ENCODE assay signal across 34 mouse cellular contexts in genomic region chr8:89759531-89759930, GRCm38 (mm10).
"Had no signal": no experiment of that assay in that cellular context is flagged by ENCODE, and none has a peak within 500 bp of the region (broad histone marks: within the 10 kb centered on the region; RNA-seq: fewer than 3 reads in every experiment).

No protein-coding gene starts in this region.

- H3K27ac ChIP-seq: heart, embryonic 10.5 days; heart, embryonic 13.5 days; heart, embryonic 15.5 days; hindbrain, embryonic 10.5 days; hindbrain, embryonic 12.5 days; hindbrain, embryonic 13.5 days; hindbrain, embryonic 14.5 days; hindbrain, embryonic 15.5 days; hindbrain, postnatal 0 days; intestine, embryonic 15.5 days; kidney, embryonic 15.5 days; kidney, postnatal 0 days; layer of hippocampus, adult 2 months had no signal

- H3K27me3 ChIP-seq: heart, embryonic 12.5 days; heart, embryonic 13.5 days; heart, embryonic 15.5 days; hindbrain, embryonic 12.5 days; hindbrain, embryonic 13.5 days; hindbrain, embryonic 15.5 days; intestine, embryonic 15.5 days; kidney, embryonic 15.5 days had no signal

- H3K4me1 ChIP-seq: heart, embryonic 10.5 days; heart, embryonic 12.5 days; heart, embryonic 13.5 days; heart, embryonic 15.5 days; hindbrain, embryonic 10.5 days; hindbrain, embryonic 12.5 days; hindbrain, embryonic 13.5 days; hindbrain, embryonic 15.5 days; intestine, embryonic 15.5 days had no signal

- H3K9ac ChIP-seq: heart, embryonic 12.5 days; heart, embryonic 13.5 days; heart, embryonic 15.5 days; hindbrain, embryonic 12.5 days; hindbrain, embryonic 13.5 days; hindbrain, embryonic 14.5 days; hindbrain, embryonic 15.5 days; intestine, embryonic 15.5 days; kidney, embryonic 15.5 days had no signal

- H3K4me2 ChIP-seq: heart, embryonic 11.5 days; heart, embryonic 12.5 days; heart, embryonic 13.5 days; heart, embryonic 15.5 days; hindbrain, embryonic 12.5 days; hindbrain, embryonic 13.5 days; hindbrain, embryonic 14.5 days; hindbrain, embryonic 15.5 days; intestine, embryonic 15.5 days; kidney, embryonic 15.5 days had no signal

- H3K9me3 ChIP-seq: heart, embryonic 10.5 days; heart, embryonic 12.5 days; heart, embryonic 13.5 days; heart, embryonic 15.5 days; hindbrain, embryonic 10.5 days; hindbrain, embryonic 12.5 days; hindbrain, embryonic 13.5 days; hindbrain, embryonic 15.5 days; intestine, embryonic 15.5 days; kidney, embryonic 15.5 days had no signal

- H3K36me3 ChIP-seq: heart, embryonic 10.5 days; heart, embryonic 12.5 days; heart, embryonic 13.5 days; heart, embryonic 15.5 days; hindbrain, embryonic 10.5 days; hindbrain, embryonic 12.5 days; hindbrain, embryonic 13.5 days; hindbrain, embryonic 15.5 days; intestine, embryonic 15.5 days; kidney, embryonic 15.5 days had no signal

- DNase-seq: heart, postnatal 10 days; heart, postnatal 14 days; heart, postnatal 36 days; heart, postnatal 4 days; kidney, adult 11 months; kidney, adult 18-20 months; kidney, adult 2 months; kidney, adult 8-10 months; kidney, adult 9 months; kidney, postnatal 10 days; kidney, postnatal 14 days; kidney, postnatal 25 days; kidney, postnatal 36 days; kidney, postnatal 4 days; layer of hippocampus, postnatal 36 days had no signal

- H3K4me3 ChIP-seq: heart, embryonic 10.5 days; heart, embryonic 12.5 days; heart, embryonic 13.5 days; heart, embryonic 15.5 days; hindbrain, embryonic 10.5 days; hindbrain, embryonic 12.5 days; hindbrain, embryonic 13.5 days; hindbrain, embryonic 15.5 days; intestine, embryonic 15.5 days; kidney, embryonic 15.5 days; layer of hippocampus, adult 2 months had no signal

- ATAC-seq: hindbrain, embryonic 16.5 days; hindbrain, postnatal 0 days; inflammation-experienced regulatory T-cells, adult 6 months; intestine, embryonic 15.5 days; intestine, embryonic 16.5 days; intestine, postnatal 0 days had no signal
